28 mouse cellular contexts compared by ENCODE assay signal in the genomic region with DNA sequence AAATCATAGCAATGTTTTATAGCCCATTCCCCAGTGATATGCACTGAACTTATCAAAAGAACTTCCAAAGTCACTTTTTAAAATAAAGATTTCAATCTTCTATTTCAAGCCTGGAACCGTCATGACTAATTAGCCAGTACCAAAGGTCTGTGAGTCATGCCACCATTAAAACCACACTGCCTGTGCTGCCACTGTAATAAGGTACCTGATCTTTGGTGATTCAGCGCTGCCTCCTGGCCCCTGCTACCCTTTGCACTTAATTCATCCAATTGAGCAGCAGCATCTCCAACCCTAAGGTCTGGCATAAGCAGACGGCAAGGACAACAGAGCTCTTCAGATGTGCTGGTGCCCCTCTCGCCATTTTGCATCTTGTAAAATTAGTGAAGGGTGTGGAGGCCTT. TPM values are rescaled to one million over a fixed set of nuclear protein-coding genes. Genes with fewer than 3 reads are reported as not detected.
DNase-seq lines count a peak whose midpoint lies in the region; ATAC-seq and TF ChIP-seq lines count a peak whose summit lies in the region.
"Had no signal": no experiment of that assay in that cellular context is flagged by ENCODE, and none has a peak within 500 bp of the region (broad histone marks: within the 10 kb centered on the region; RNA-seq: fewer than 3 reads in every experiment).

No protein-coding gene starts in this region.

- H3K4me3 ChIP-seq in C2C12 (ENCODE audit: insufficient read depth, poor library complexity, severe bottlenecking): no peak overlapping the region
- no peak overlapping the region for H3K4me3 ChIP-seq in intestine, embryonic 16.5 days (ENCODE audit: low read length)
- H3K4me3 ChIP-seq in embryonic facial prominence, embryonic 10.5 days: no peak overlapping the region
- H3K4me3 ChIP-seq in hindbrain, embryonic 14.5 days (replicated peaks; ENCODE audit: low read length): no peak overlapping the region
- H3K4me3 ChIP-seq: embryonic facial prominence, embryonic 12.5 days; forebrain, embryonic 15.5 days; heart, embryonic 13.5 days had no signal

- no peaks in the 10 kb centered on the region for H3K79me2 ChIP-seq in C2C12 (ENCODE audit: control insufficient read depth, insufficient read depth)

- no peak overlapping the region for H3ac ChIP-seq in C2C12 (ENCODE audit: control insufficient read depth, insufficient read length, low read depth)

- no peaks in the 10 kb centered on the region for H3K27me3 ChIP-seq in C2C12 (ENCODE audit: control insufficient read depth, insufficient read depth, insufficient read length)
- no peaks in the 10 kb centered on the region for H3K27me3 ChIP-seq in intestine, embryonic 16.5 days (replicated peaks; ENCODE audit: control insufficient read depth, insufficient read depth, low read length)
- no peaks in the 10 kb centered on the region for H3K27me3 ChIP-seq in embryonic facial prominence, embryonic 10.5 days (replicated peaks; ENCODE audit: low read depth, poor library complexity, severe bottlenecking)
- no peaks in the 10 kb centered on the region for H3K27me3 ChIP-seq in hindbrain, embryonic 14.5 days (ENCODE audit: control insufficient read depth, insufficient read depth, low read length)
- H3K27me3 ChIP-seq: embryonic facial prominence, embryonic 12.5 days; forebrain, embryonic 15.5 days; heart, embryonic 13.5 days had no signal

- 72% methylated on average over 4 of the region's 4 CpGs for WGBS in intestine, embryonic 16.5 days
- 82% methylated on average over 4 of the region's 4 CpGs for WGBS in embryonic facial prominence, embryonic 10.5 days
- 80% methylated on average over 4 of the region's 4 CpGs for WGBS in hindbrain, embryonic 14.5 days

- TF ChIP-seq CTCF in C2C12 (IDR thresholded peaks at IDR 0.05; ENCODE audit: control insufficient read depth, insufficient read depth, insufficient read length): no peak

- H3K9ac ChIP-seq in intestine, embryonic 16.5 days (ENCODE audit: low read depth, low read length): no peak overlapping the region
- H3K9ac ChIP-seq in hindbrain, embryonic 14.5 days: no peak overlapping the region
- H3K9ac ChIP-seq: embryonic facial prominence, embryonic 12.5 days; forebrain, embryonic 15.5 days; heart, embryonic 13.5 days had no signal

- H3K27ac ChIP-seq in intestine, embryonic 16.5 days (ENCODE audit: low read length): no peak overlapping the region
- no peak overlapping the region for H3K27ac ChIP-seq in embryonic facial prominence, embryonic 10.5 days (replicated peaks)
- H3K27ac ChIP-seq in hindbrain, embryonic 14.5 days: no peak overlapping the region
- H3K27ac ChIP-seq: embryonic facial prominence, embryonic 12.5 days; forebrain, embryonic 15.5 days; heart, embryonic 13.5 days had no signal

- H3K36me3 ChIP-seq in C2C12 (ENCODE audit: control insufficient read depth, insufficient read depth): no peaks in the 10 kb centered on the region
- H3K36me3 ChIP-seq in intestine, embryonic 16.5 days (ENCODE audit: control insufficient read depth, insufficient read depth, low read length): no peaks in the 10 kb centered on the region
- no peaks in the 10 kb centered on the region for H3K36me3 ChIP-seq in embryonic facial prominence, embryonic 10.5 days (replicated peaks)
- H3K36me3 ChIP-seq in hindbrain, embryonic 14.5 days (replicated peaks; ENCODE audit: control insufficient read depth, insufficient read depth): no peaks in the 10 kb centered on the region
- H3K36me3 ChIP-seq: embryonic facial prominence, embryonic 12.5 days; forebrain, embryonic 15.5 days; heart, embryonic 13.5 days had no signal

- ATAC-seq in intestine, embryonic 16.5 days: peak; percentile 72
- no peak for ATAC-seq in hindbrain, embryonic 14.5 days (ENCODE audit: low FRiP score)
- no peak for ATAC-seq in megakaryocyte progenitor cell, adult 5-6 weeks (replicated peaks; ENCODE audit: poor library complexity)
- ATAC-seq: forebrain, embryonic 15.5 days; hindbrain, embryonic 16.5 days; inflammation-experienced regulatory T-cells, adult 6 months had no signal

- H3K79me3 ChIP-seq in C2C12 (ENCODE audit: low read depth): no peaks in the 10 kb centered on the region

- no peaks in the 10 kb centered on the region for H3K4me1 ChIP-seq in intestine, embryonic 16.5 days (ENCODE audit: control insufficient read depth, insufficient read depth, low read length)
- H3K4me1 ChIP-seq in embryonic facial prominence, embryonic 10.5 days: no peaks in the 10 kb centered on the region
- no peaks in the 10 kb centered on the region for H3K4me1 ChIP-seq in hindbrain, embryonic 14.5 days (replicated peaks; ENCODE audit: control insufficient read depth, insufficient read depth, low read length)
- H3K4me1 ChIP-seq: embryonic facial prominence, embryonic 12.5 days; forebrain, embryonic 15.5 days had no signal

- H3K9me3 ChIP-seq in intestine, embryonic 16.5 days (ENCODE audit: control insufficient read depth, low read length): no peaks in the 10 kb centered on the region
- no peaks in the 10 kb centered on the region for H3K9me3 ChIP-seq in embryonic facial prominence, embryonic 10.5 days
- H3K9me3 ChIP-seq in hindbrain, embryonic 14.5 days (ENCODE audit: control insufficient read depth, low read length): no peaks in the 10 kb centered on the region
- H3K9me3 ChIP-seq: embryonic facial prominence, embryonic 12.5 days; forebrain, embryonic 15.5 days; heart, embryonic 13.5 days had no signal

- H3K4me2 ChIP-seq in intestine, embryonic 16.5 days (ENCODE audit: low read depth, low read length): no peak overlapping the region
- H3K4me2 ChIP-seq in hindbrain, embryonic 14.5 days (replicated peaks): no peak overlapping the region
- H3K4me2 ChIP-seq: embryonic facial prominence, embryonic 12.5 days; forebrain, embryonic 15.5 days; heart, embryonic 13.5 days had no signal

- peak; percentile 23 to 35 for DNase-seq in adrenal gland, postnatal 36 days
- no peak for DNase-seq in adrenal gland, adult 18-20 months (ENCODE audit: low spot score in 2 of 2)
- DNase-seq in embryonic facial prominence, embryonic 10.5 days (ENCODE audit: low spot score): no peak
- no peak for DNase-seq in hindbrain, embryonic 14.5 days (ENCODE audit: low spot score)
- DNase-seq: adrenal gland, postnatal 10 days; cerebellum, adult 11 months; cerebellum, adult 8-10 months; cerebellum, postnatal 14 days; embryo, embryonic 11 days; gastrocnemius, postnatal 36 days; heart, adult 11 months; heart, postnatal 36 days; kidney, adult 8-10 months had no signal

TF ChIP-seq in C2C12, 6 proteins besides CTCF, POLR2A, EP300 and RAD21:
- TF ChIP-seq MYOG (IDR thresholded peaks at IDR 0.05; ENCODE audit: control insufficient read depth, extremely low read depth, insufficient read length) (no peak), MYOD1 (IDR thresholded peaks at IDR 0.05; ENCODE audit: control insufficient read depth, insufficient read length, low read depth) (peak; percentile 27)

RNA-seq across cellular contexts. Expression of a gene that starts 18.4 kb away (rescaled TPM):
- total RNA-seq in adrenal gland, postnatal 36 days (2021): 10 to 100 TPM; 56.8 to 57.5 TPM
- 10 to 100 TPM; 50.0 to 58.8 TPM for total RNA-seq in adrenal gland, adult 18-20 months (2021)
- 7.9 TPM for polyA plus RNA-seq in C2C12 (2012; fragmentation: generic; extraction: Trizol)
- 30.4 and 32.9 TPM in 2 replicates for polyA plus RNA-seq in intestine, embryonic 16.5 days (2015; fragmentation: Nextera tagmentation; extraction: Ambion mirVana)
- 17.6 and 17.9 TPM in 2 replicates for polyA plus RNA-seq in embryonic facial prominence, embryonic 10.5 days (2016; fragmentation: Nextera tagmentation; extraction: Ambion mirVana)
- polyA plus RNA-seq in hindbrain, embryonic 14.5 days (2014; fragmentation: Nextera tagmentation; extraction: Ambion mirVana): 26.3 and 27.5 TPM in 2 replicates
- 78.3 and 94.5 TPM in 2 replicates for total RNA-seq in megakaryocyte progenitor cell, adult 5-6 weeks (2015)
- total RNA-seq in megakaryocyte progenitor cell, adult 5-6 weeks (2017): 123 and 143 TPM in 2 replicates

RNA-seq across cellular contexts. Expression of a gene that starts 18.7 kb away (rescaled TPM):
- not detected for total RNA-seq in adrenal gland, postnatal 36 days (2021)
- total RNA-seq in adrenal gland, adult 18-20 months (2021): not detected
- polyA plus RNA-seq in C2C12 (2012; fragmentation: generic; extraction: Trizol): not detected
- not detected in 2 replicates for polyA plus RNA-seq in intestine, embryonic 16.5 days (2015; fragmentation: Nextera tagmentation; extraction: Ambion mirVana)
- not detected in 2 replicates for polyA plus RNA-seq in embryonic facial prominence, embryonic 10.5 days (2016; fragmentation: Nextera tagmentation; extraction: Ambion mirVana)
- polyA plus RNA-seq in hindbrain, embryonic 14.5 days (2014; fragmentation: Nextera tagmentation; extraction: Ambion mirVana): not detected in 2 replicates
- total RNA-seq in megakaryocyte progenitor cell, adult 5-6 weeks (2015): not detected in 2 replicates
- total RNA-seq in megakaryocyte progenitor cell, adult 5-6 weeks (2017): not detected in 2 replicates
- total RNA-seq: adrenal gland, postnatal 10 days; common myeloid progenitor, adult 5-6 weeks; ES-E14; gastrocnemius, adult 8-10 months; gastrocnemius, postnatal 36 days; heart, postnatal 36 days had no signal
- polyA plus RNA-seq: brain, embryonic 14.5 days; embryonic facial prominence, embryonic 12.5 days; forebrain, embryonic 11.5 days; forebrain, embryonic 15.5 days; heart, embryonic 13.5 days; heart, postnatal 0 days; hindbrain, embryonic 11.5 days; hindbrain, embryonic 16.5 days; inflammation-experienced regulatory T-cells, adult 6 months had no signal

Comparison
In these comparisons a context has a peak if more than half of its experiments do, and no peak if none do; other contexts are left out.
1. DNase-seq: peak in adrenal gland, postnatal 36 days (2 of 2); none in adrenal gland, adult 18-20 months (0 of 2), embryonic facial prominence, embryonic 10.5 days (single experiment) and hindbrain, embryonic 14.5 days (single experiment).